Mouse (Mus musculus) lung, embryonic 16.5 days (tissue): ENCODE results near the gene Lrfn2. TPM values are rescaled to one million over a fixed set of nuclear protein-coding genes. Genes with fewer than 3 reads are reported as not detected.

Experiments
- microRNA-seq: library from miRNA; unstranded; fragments of <30 nt; microRNA quantifications from one replicate; pipeline ENCODE4, GENCODE M21; 2016
- polyA plus RNA-seq: library from polyadenylated mRNA; unstranded; fragments of >200 nt; fragmentation: Nextera tagmentation; extraction: Ambion mirVana; gene quantifications from 2 replicates; pipeline ENCODE4 v1.2.1, GENCODE M21; 2015

The Lrfn2 gene
- polyA plus RNA-seq, 1 experiment from 2014 or later: 0.25 TPM

Small RNAs within 50 kb of the gene (microRNA-seq; reads per million reads assigned to microRNA genes)
- gene Gm44304: not detected
